Mouse (Mus musculus) megakaryocyte, embryonic 14.5 days (primary cell): ENCODE measurements around the gene 1700030J22Rik.

Experiments
- FLI1 ChIP-seq: IDR thresholded peaks from 2 replicates; pipeline ENCODE4 v1.6.1; 2012; ENCODE audit warnings: low read length, inconsistent platforms, mixed read lengths
- GATA1 ChIP-seq: IDR thresholded peaks from 3 replicates; pipeline ENCODE4 v1.6.1; 2012; ENCODE audit warnings: mixed read lengths, low read length, inconsistent platforms, borderline replicate concordance

DNA sequence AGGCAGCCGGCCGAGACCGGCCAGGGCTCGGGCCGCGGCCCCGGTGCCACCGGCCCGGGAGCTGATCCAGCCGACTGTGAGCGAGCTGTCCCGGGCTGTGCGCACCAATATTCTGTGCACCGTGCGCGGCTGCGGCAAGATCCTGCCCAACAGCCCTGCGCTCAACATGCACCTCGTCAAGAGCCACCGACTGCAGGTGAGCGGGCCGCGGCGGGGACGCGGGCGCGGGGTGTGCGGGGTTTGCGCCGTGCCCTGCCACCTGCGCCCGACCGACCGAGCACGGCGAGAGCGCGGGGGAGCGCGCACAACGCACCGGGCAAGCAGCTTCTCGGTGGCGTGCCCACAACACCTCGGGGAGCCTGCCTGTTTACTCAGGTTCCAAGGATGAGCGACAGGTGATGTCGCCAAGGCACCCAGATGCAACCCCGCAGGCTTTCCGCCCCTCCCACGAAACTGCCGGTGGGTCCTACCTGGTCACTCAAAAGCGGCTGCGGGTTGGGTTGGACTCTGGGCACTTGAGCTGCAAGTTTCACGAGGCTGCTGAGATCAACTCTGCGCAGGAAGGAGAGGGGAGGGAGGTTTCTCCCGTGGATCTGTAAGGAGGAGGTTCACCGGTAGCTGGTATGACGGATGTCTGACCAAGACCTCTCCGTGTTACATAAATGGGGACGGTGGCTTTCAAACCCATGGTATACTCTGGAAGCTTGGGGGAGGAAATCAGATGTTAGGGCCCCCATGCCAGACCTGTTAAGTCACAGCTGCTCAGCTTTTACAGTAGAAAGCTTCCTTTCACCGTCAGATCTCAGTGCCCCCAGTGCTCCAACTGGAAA, 35.0 kb downstream of the 1700030J22Rik start:
- TF ChIP-seq GATA1 (no peak), FLI1 (no peak; the same call in 1 of the 2 replicates)
